Mouse (Mus musculus) B cell, adult 2 months (primary cell): Measurements from ENCODE around the gene Rab12.

ENCODE experiments used
- DNase-seq, 2 experiments: peaks; one replicate each; pipeline ENCODE4 v3.0.0; 2022

The Rab12 gene

DNA sequence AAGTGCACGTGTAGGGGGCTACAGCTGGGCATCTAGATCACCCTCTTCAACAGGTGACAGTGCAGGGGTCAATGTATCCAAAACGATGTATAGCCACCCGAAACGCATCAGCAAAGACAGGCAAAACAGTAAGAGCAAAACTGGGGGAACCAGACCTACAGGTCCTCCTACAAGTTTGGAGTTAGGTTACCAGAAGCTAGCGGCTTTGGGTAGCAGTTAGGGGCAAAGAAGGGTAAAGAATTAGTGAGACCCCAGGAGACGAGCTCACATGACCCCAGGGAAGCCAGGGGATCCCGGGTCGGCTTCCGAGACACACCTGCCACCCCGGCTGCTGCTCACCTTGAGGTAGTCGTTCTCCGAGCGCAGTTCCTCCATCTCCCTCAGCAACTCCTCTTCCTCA lies 71.6 kb downstream of the Rab12 start:
- DNase-seq, result peak in 1 of 2 experiments; percentile 2

DNA sequence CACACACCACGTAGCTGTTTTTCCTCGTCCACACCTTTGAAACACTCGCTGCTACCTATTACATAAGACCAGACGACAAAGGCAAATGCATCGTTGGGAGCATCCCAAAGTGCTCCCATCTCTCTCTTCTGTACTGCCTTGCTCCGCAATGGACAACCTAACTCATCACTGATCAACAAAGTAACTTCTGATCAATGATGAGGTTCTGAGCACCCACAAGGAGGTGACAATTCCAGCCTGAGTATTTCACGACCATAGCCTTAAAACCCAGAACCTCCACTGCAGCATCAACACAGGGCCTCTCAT lies 72.6 kb downstream of the Rab12 start:
- DNase-seq, result no peak

DNA sequence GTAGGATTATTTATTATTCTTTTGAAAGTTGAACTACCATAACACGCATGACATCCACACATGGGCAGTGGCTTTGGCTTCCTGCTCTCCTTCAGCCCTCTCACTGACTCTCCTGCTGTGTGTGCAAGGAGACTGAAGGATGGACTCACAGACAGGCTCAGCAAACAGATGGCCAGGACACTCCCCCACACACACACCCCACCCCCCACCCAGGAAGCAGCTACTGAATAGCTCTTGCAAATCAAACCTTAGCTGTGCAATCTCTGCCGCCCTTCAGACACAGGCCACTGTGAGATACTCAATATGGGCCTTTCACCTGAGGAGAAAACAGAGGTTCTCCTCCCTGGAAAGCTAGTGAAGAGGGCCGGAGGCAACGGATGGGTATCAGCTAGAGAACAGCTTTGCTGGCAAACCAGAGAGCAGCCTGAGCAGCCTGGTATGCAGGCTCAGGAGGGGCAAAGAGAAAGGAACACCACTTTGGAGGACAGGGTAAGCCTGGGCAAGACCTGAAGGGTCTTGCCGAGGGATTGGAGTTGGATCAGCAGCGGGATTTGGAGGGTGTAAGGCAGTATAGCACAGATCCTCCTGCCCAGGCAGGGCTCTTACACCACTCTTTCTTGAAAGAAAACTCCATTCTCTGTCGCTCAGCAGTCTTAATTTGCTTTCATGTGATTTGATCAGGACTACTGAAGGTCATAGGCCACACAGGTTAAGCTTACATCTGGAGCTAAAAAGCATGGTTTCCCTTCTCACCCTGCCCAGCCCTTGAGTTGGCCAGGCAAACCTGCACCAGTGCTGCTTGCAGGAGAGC lies 73.1 kb downstream of the Rab12 start:
- no peak for DNase-seq
